Mouse (Mus musculus) MEL (cell line): ENCODE data around the gene Fam168b. TPM values are rescaled to one million over a fixed set of nuclear protein-coding genes. Genes with fewer than 3 reads are reported as not detected.

Source experiments
- DNase-seq: peaks from one replicate; pipeline ENCODE4 v3.0.0; 2011; ENCODE audit warnings: low read depth, low spot score
- H3K27ac ChIP-seq: 2 replicates; pipeline ENCODE4 v1.5.1; 2012; ENCODE audit warnings: low read depth, mild to moderate bottlenecking, control low read depth, low read length, moderate library complexity; ENCODE audit not compliant: control insufficient read depth
- H3K27me3 ChIP-seq, 2 experiments: fragments of 150-350 bp in 1 of 2; sonication (generic) in 1 of 2; 2 replicates each; pipeline ENCODE4 v1.6.1; 2012; ENCODE audit warnings: low read length in 2 of 2, mild to moderate bottlenecking in 2 of 2, improper control_type of control experiment in 1 of 2, moderate library complexity in 1 of 2; ENCODE audit not compliant: insufficient read depth in 2 of 2, control insufficient read depth in 1 of 2
- H3K36me3 ChIP-seq, 2 experiments: 2 replicates each; pipeline ENCODE4 v1.6.1; 2012 to 2014; ENCODE audit warnings: low read length in 2 of 2, improper control_type of control experiment in 1 of 2, inconsistent platforms in 1 of 2, mild to moderate bottlenecking in 1 of 2; ENCODE audit not compliant: insufficient read depth in 2 of 2, control insufficient read depth in 1 of 2
- H3K4me1 ChIP-seq, 2 experiments: fragments of 150-350 bp in 1 of 2; sonication (generic) in 1 of 2; 2 replicates each; pipeline ENCODE4 v1.6.1; 2012; ENCODE audit warnings: low read length in 2 of 2, improper control_type of control experiment in 1 of 2, mild to moderate bottlenecking in 1 of 2; ENCODE audit not compliant: insufficient read depth in 2 of 2, control insufficient read depth in 1 of 2
- H3K4me3 ChIP-seq, 2 experiments: fragments of 150-350 bp in 1 of 2; sonication (generic) in 1 of 2; 2 replicates each; pipeline ENCODE4 v1.5.1; 2012; ENCODE audit warnings: low read depth in 2 of 2, low read length in 2 of 2, mild to moderate bottlenecking in 2 of 2, moderate library complexity in 2 of 2, control low read depth in 1 of 2, improper control_type of control experiment in 1 of 2; ENCODE audit not compliant: control insufficient read depth in 1 of 2, insufficient read depth in 1 of 2
- H3K79me2 ChIP-seq: 2 replicates; pipeline ENCODE4 v1.6.1; 2012; ENCODE audit warnings: mild to moderate bottlenecking, low read length, moderate library complexity; ENCODE audit not compliant: control insufficient read depth, poor library complexity, insufficient read depth
- H3K9ac ChIP-seq: 2 replicates; pipeline ENCODE4 v1.6.1; 2012; ENCODE audit warnings: low read depth, mild to moderate bottlenecking, control low read depth, low read length, moderate library complexity; ENCODE audit not compliant: control insufficient read depth, poor library complexity, severe bottlenecking
- H3K9me3 ChIP-seq: fragments of 150-350 bp; sonication (generic); replicated peaks from 2 replicates; pipeline ENCODE4 v1.6.1; 2012; ENCODE audit warnings: mild to moderate bottlenecking, low read length, improper control_type of control experiment, moderate library complexity; ENCODE audit not compliant: insufficient read depth
- CHD1 ChIP-seq: IDR thresholded peaks from 2 replicates; pipeline ENCODE4 v1.6.1; 2012; ENCODE audit warnings: low read depth, mild to moderate bottlenecking, inconsistent platforms, low read length, improper control_type of control experiment
- ELF1 ChIP-seq: IDR thresholded peaks from 2 replicates; pipeline ENCODE4 v1.6.1; 2014; ENCODE audit warnings: low read depth, mild to moderate bottlenecking, inconsistent platforms, low read length, improper control_type of control experiment, moderate library complexity
- ETS1 ChIP-seq: IDR thresholded peaks from 2 replicates; pipeline ENCODE4 v1.6.1; 2012; ENCODE audit warnings: low read depth, mild to moderate bottlenecking, inconsistent platforms, low read length, improper control_type of control experiment, moderate library complexity
- GATA1 ChIP-seq: IDR thresholded peaks from 2 replicates; pipeline ENCODE4 v1.6.1; 2011; ENCODE audit warnings: low read depth, low read length, improper control_type of control experiment
- MAX ChIP-seq: IDR thresholded peaks from 2 replicates; pipeline ENCODE4 v1.6.1; 2011; ENCODE audit warnings: low read length, improper control_type of control experiment
- MXI1 ChIP-seq: IDR thresholded peaks from 2 replicates; pipeline ENCODE4 v1.6.1; 2011; ENCODE audit warnings: mild to moderate bottlenecking, low read depth, low read length, improper control_type of control experiment
- MYC ChIP-seq: IDR thresholded peaks from 2 replicates; pipeline ENCODE4 v1.6.1; 2011; ENCODE audit warnings: low read depth, mild to moderate bottlenecking, low read length, improper control_type of control experiment, moderate library complexity
- NRF1 ChIP-seq: IDR thresholded peaks from 2 replicates; pipeline ENCODE4 v1.6.1; 2014; ENCODE audit warnings: low read depth, mild to moderate bottlenecking, inconsistent platforms, low read length, improper control_type of control experiment, moderate library complexity; ENCODE audit not compliant: poor library complexity, insufficient read depth, severe bottlenecking
- POLR2A ChIP-seq, 2 experiments: IDR thresholded peaks; 2 replicates each; pipeline ENCODE4 v1.6.1; 2011 to 2012; ENCODE audit warnings: low read length in 2 of 2, mild to moderate bottlenecking in 2 of 2, control low read depth in 1 of 2, improper control_type of control experiment in 1 of 2, low read depth in 1 of 2, moderate library complexity in 1 of 2; ENCODE audit not compliant: control insufficient read depth in 1 of 2, insufficient read depth in 1 of 2, poor library complexity in 1 of 2
- POLR2AphosphoS5 ChIP-seq: IDR thresholded peaks from 2 replicates; pipeline ENCODE4 v1.6.1; 2012; ENCODE audit warnings: low read depth, borderline replicate concordance, mild to moderate bottlenecking, inconsistent platforms, low read length, moderate library complexity, mixed read lengths
- SMC3 ChIP-seq: IDR thresholded peaks from 2 replicates; pipeline ENCODE4 v1.6.1; 2011; ENCODE audit warnings: low read depth, low read length, improper control_type of control experiment
- ZKSCAN1 ChIP-seq: IDR thresholded peaks from 2 replicates; pipeline ENCODE4 v1.6.1; 2012; ENCODE audit warnings: low read depth, mild to moderate bottlenecking, inconsistent platforms, low read length, improper control_type of control experiment, moderate library complexity
- polyA plus RNA-seq, 2 experiments: library from polyadenylated mRNA; stranded (reverse) in 1 of 2; unstranded in 1 of 2; fragments of >175 nt in 1 of 2; fragments of >200 nt in 1 of 2; gene quantifications; 2 replicates each; pipeline versions ENCODE4 v1.2.1 to v1.2.4; 2012; ENCODE audit warnings: low replicate concordance in 2 of 2, low read depth in 1 of 2; ENCODE audit not compliant: insufficient read length in 2 of 2, insufficient read depth in 1 of 2, missing spikeins in 1 of 2
- total RNA-seq: library from RNA; depleted of rRNA; stranded (reverse); fragments of 300-350 nt; gene quantifications from 2 replicates; pipeline ENCODE4 v1.2.3, GENCODE M21; 2012

Gene Fam168b
- total and polyA plus RNA-seq, 3 experiments, result 78.9 to 136 (median 97.4) TPM

DNA sequence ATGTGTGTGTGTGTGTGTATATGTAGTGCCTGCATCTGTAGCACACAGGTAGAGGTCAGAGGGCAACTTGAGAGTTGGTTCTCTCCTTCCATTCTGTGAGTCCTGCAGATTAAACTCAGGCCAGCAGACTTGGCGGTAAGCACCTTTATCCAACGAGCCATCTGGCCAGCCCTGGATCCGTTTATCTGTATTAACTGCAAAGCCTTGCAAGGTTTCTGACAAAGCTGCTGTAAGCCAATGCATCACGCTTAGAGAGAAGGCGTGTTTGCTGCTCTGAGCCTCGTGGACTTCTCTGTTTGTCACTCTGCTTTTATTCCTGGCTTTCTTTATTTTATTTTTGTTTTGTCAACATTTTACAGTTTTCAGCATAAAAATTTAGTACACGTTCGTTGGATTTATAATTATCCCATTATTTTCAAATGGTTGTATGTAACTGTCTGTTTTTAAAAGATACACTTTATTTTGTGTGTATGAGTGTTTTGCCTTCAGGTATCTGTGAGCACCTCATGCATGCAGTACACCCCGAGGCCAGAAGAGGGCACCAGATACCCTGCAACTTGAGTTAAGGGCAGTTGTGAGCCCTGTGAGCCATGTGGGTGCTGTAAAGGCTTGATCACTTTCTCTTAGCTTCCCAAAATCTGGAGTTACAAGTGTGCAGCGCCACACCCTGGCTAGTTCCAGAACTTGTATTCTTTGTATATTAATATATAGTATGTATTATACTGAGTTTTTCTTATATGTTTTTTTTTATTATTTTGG lies 24.1 kb upstream of the Fam168b start (continued):
- TF ChIP-seq CHD1, result no peak
- no peak for TF ChIP-seq ETS1
- no peak for TF ChIP-seq POLR2A (IDR thresholded peaks at IDR 0.05; ENCODE audit: control insufficient read depth in 1 of 2, insufficient read depth in 1 of 2, low read depth in 1 of 2, low read length in 2 of 2, poor library complexity in 1 of 2)

DNA sequence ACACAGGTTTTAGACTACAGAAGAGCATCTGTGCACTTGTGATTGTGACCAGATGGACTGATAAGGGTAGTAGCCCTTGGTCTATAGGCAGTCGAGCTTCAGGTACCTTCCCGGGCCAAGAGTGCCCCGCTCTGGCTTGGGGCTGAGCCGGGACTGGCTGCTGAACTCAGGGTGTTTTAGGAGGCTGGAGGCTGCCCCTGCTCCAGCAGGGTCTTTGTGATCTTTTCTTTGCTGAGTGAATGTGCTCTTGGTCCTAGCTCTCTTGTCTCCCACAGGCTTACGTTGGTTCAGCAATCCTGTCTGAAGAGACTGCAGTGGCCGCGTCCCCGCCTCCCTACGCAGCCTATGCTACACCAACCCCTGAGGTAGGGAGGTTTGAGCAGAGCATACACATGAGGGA lies 23.0 kb upstream of the Fam168b start:
- TF ChIP-seq ELF1 (no peak), GATA1 (no peak), MAX (no peak), MYC (no peak), POLR2AphosphoS5 (no peak)
- no peaks in the 10 kb centered on the region for H3K27me3 ChIP-seq
- DNase-seq, result no peak
- no peaks in the 10 kb centered on the region for H3K79me2 ChIP-seq
- 0 out of 4 replicates have a peak, but pooled peaks cover 0 to 3% of the 10 kb centered on the region in 2 experiments for H3K4me1 ChIP-seq
- no peak overlapping the region for H3K27ac ChIP-seq
- H3K9me3 ChIP-seq, result no peaks in the 10 kb centered on the region
- no peak overlapping the region for H3K9ac ChIP-seq
- H3K36me3 ChIP-seq, result peaks cover 1 to 2% of the 10 kb centered on the region in 2 experiments; a peak in 2 of 4 replicates
- no peak overlapping the region for H3K4me3 ChIP-seq

DNA sequence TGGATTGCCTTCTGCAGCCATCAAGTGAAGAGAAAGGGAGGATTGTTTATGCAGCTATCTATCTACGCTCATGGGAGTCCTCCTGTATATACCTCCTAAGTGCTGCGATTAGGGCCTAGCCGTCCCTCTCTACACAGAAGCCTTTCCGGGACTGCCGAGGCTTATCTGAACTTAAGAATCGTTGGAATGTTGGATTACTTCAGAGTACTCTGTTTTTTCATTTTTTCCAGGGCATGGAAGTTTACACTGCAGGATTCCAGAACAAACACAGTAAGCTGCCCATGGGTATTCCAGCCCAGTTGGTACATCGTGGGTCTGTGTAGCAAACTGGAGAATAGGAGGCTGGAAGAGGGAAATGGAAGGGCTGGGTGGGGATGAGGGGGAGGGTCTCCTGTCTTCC lies 21.4 kb upstream of the Fam168b start:
- Histone ChIP-seq H3K4me3 (no peak overlapping the region), H3K36me3 (peaks cover 0 to 2% of the 10 kb centered on the region in 2 experiments; a peak in 2 of 4 replicates), H3K9ac (no peak overlapping the region), H3K9me3 (no peaks in the 10 kb centered on the region), H3K4me1 (0 out of 4 replicates have a peak, but pooled peaks cover 0 to 3% of the 10 kb centered on the region in 2 experiments), H3K79me2 (no peaks in the 10 kb centered on the region), H3K27me3 (no peaks in the 10 kb centered on the region), H3K27ac (no peak overlapping the region)
- TF ChIP-seq ETS1 (no peak), ZKSCAN1 (no peak), MXI1 (no peak)
- DNase-seq, result no peak

DNA sequence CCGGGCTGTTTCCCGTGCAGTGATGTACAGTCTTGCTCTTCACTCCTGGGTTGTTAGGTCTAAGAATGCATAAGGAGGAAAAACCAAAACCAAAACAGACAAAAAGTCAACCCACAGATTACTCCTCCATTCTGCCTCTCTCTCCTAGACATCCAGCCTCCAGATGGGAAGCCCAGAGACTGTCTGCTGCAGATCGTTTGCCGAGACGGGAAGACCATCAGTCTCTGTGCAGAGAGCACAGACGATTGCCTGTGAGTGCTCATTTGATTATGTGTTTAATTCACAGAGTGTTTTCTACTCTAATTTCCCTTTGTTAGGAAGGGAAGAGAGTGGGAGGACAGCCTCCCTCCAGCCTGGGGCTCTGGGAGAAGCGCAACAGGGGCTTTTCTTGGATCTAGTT lies 20.5 kb upstream of the Fam168b start:
- peaks cover 0 to 5% of the 10 kb centered on the region in 2 experiments; a peak in 1 of 4 replicates for H3K36me3 ChIP-seq
- H3K27me3 ChIP-seq, result no peaks in the 10 kb centered on the region
- H3K4me1 ChIP-seq, result peaks cover 0 to 9% of the 10 kb centered on the region in 2 experiments; a peak in 2 of 4 replicates
- H3K27ac ChIP-seq, result no peak overlapping the region
- H3K4me3 ChIP-seq, result no peak overlapping the region
- H3K79me2 ChIP-seq, result no peaks in the 10 kb centered on the region
- no peak for DNase-seq
- no peak overlapping the region for H3K9ac ChIP-seq
- no peaks in the 10 kb centered on the region for H3K9me3 ChIP-seq
- TF ChIP-seq ZKSCAN1 (no peak), SMC3 (no peak), NRF1 (no peak)
